Mouse (Mus musculus): ENCODE results near the gene Bcan.

GRCm38 (mm10) chr3:87995331-87995730 is 4.7 kb downstream of the Bcan start:
- TF ChIP-seq POLR2A (IDR thresholded peaks at IDR 0.05; ENCODE audit: low read depth, low read length) (no peak), CTCF (IDR thresholded peaks at IDR 0.05; ENCODE audit: borderline replicate concordance, insufficient read depth, low read length) (no peak)

Measured in embryonic fibroblast, embryonic 13.5 days (primary cell).